Mouse (Mus musculus) C2C12 (cell line): Measurements from ENCODE around the gene Pkhd1.

Experiments
- CTCF ChIP-seq: IDR thresholded peaks from one replicate; pipeline ENCODE4 v1.5.1; 2011; ENCODE audit not compliant: control insufficient read depth, insufficient read depth, insufficient read length
- MAX ChIP-seq: IDR thresholded peaks from one replicate; pipeline ENCODE4 v1.6.1; 2011; ENCODE audit warnings: mild to moderate bottlenecking, control low read depth
- MYOD1 ChIP-seq: IDR thresholded peaks from one replicate; pipeline ENCODE4 v1.6.1; 2011; ENCODE audit warnings: low read depth; ENCODE audit not compliant: control insufficient read depth, insufficient read length
- MYOG ChIP-seq: IDR thresholded peaks from one replicate; pipeline ENCODE4 v1.6.1; 2011; ENCODE audit not compliant: control insufficient read depth, insufficient read length; ENCODE audit errors: extremely low read depth

DNA sequence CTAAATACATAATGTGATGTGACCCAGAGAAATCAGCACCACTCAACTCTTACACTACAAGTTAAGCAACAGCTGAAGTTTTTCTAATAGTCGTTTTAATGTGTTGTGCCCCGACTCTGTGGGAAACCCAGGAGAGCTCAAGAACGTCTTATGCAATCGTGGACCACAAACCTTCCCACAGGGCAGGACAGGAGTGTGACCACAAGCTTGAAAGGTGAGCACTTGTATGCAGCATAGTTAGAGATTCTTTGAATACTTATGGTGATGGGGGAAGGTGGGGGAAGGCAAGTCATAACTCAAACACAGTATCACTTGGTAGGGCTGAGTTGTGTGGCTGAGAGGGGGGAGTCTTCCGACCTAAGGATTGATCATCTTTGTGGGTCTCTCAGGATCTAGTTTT, 46.4 kb downstream of the Pkhd1 start:
- TF ChIP-seq CTCF (no peak), MAX (no peak), MYOD1 (no peak), MYOG (no peak)
